Mouse (Mus musculus): ENCODE results near the gene Lrrfip1. TPM values are rescaled to one million over a fixed set of nuclear protein-coding genes. Genes with fewer than 3 reads are reported as not detected.
A peak's percentile ranks its signal among the peaks of the same experiment; 100 is the strongest.

The Lrrfip1 gene
- polyA plus RNA-seq, 1 experiment = 13.8 TPM

GRCm38 (mm10) chr1:91064903-91065525, 66.5 kb downstream of the Lrrfip1 start:
- no peak overlapping the region for H3K4me3 ChIP-seq (ENCODE audit: insufficient read depth, low read depth, low read length)
- peaks cover 56% of the 10 kb centered on the region for H3K4me1 ChIP-seq (ENCODE audit: control insufficient read depth, insufficient read depth, insufficient read length, low read length)
- peak overlapping the region; percentile 22; the same call in 1 of the 2 replicates for H3K27ac ChIP-seq (replicated peaks; ENCODE audit: low read depth, low read length)

DNA sequence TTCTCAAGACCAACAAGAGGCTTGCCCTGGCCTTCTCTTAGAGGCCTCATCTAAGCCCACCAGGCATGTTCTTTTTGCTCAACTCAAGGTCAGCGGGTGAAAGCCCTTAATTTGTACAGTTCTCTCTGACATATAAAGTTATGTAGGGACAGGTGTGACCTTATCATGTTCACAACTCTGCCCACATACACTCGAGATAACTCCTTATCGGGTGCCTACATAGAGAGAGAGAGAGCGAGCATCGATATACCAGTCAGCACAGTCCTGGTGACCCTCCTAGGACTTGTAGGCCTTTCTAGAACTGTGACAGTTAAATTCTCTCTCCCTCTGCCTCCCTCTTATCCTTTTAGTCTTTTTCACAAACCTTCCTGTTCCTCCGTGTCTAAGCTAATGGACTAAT, 67.5 kb downstream of the Lrrfip1 start:
- Histone ChIP-seq H3K4me3 (ENCODE audit: insufficient read depth, low read depth, low read length) (no peak overlapping the region), H3K4me1 (ENCODE audit: control insufficient read depth, insufficient read depth, insufficient read length, low read length) (peaks cover 50% of the 10 kb centered on the region), H3K27ac (replicated peaks; ENCODE audit: low read depth, low read length) (no peak overlapping the region)

GRCm38 (mm10) chr1:91066599-91066998, 68.1 kb downstream of the Lrrfip1 start:
- H3K4me1 ChIP-seq (ENCODE audit: control insufficient read depth, insufficient read depth, insufficient read length, low read length) = peaks cover 45% of the 10 kb centered on the region
- no peak overlapping the region for H3K4me3 ChIP-seq (ENCODE audit: insufficient read depth, low read depth, low read length)
- no peak overlapping the region for H3K27ac ChIP-seq (replicated peaks; ENCODE audit: low read depth, low read length)

DNA sequence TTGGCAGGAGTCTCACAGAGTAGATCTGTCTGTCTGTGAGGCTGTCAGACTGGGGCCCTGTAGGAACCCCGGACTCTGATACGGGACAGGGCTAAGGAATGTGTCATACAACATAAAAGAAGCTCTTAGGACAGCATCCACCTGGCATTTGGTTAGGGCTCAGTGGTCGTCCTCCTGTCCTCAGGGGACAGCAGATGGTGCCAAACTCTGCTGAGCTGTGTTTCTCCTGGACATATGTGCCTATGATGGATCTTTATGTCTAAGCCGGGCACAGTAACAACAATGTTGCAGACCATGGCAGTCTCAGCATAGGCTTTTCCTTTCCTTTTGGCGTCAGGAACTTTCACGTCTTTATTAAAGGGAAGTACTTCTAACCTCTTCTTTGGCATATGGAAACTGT, 69.2 kb downstream of the Lrrfip1 start:
- peaks cover 34% of the 10 kb centered on the region for H3K4me1 ChIP-seq (ENCODE audit: control insufficient read depth, insufficient read depth, insufficient read length, low read length)
- no peak overlapping the region for H3K27ac ChIP-seq (replicated peaks; ENCODE audit: low read depth, low read length)
- no peak overlapping the region for H3K4me3 ChIP-seq (ENCODE audit: insufficient read depth, low read depth, low read length)

DNA sequence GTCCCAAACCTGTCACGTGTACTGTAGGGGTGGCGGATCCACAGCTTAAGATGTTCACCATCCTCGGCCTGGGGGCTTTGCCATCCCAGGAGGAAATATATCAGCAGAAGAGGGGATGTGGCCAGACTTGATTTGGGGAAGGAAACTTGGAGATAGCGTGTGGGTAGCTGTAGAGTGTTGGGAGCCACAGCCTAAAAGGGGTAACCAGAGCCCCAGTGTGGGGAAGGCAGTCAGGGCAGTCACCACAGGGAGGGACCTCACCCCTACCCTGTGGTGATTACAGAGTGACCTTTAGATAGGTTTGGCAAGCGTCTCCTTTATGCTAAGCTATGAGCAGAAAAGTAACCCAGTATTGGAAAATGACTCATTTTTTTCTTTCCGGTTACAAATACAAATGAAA, 71.0 kb downstream of the Lrrfip1 start:
- Histone ChIP-seq H3K27ac (replicated peaks; ENCODE audit: low read depth, low read length) (no peak overlapping the region), H3K4me1 (ENCODE audit: control insufficient read depth, insufficient read depth, insufficient read length, low read length) (peaks cover 20% of the 10 kb centered on the region), H3K4me3 (ENCODE audit: insufficient read depth, low read depth, low read length) (no peak overlapping the region)

- no peak overlapping the region for H3K27ac ChIP-seq (replicated peaks; ENCODE audit: low read depth, low read length)
- peaks cover 10% of the 10 kb centered on the region for H3K4me1 ChIP-seq (ENCODE audit: control insufficient read depth, insufficient read depth, insufficient read length, low read length)
- H3K4me3 ChIP-seq (ENCODE audit: insufficient read depth, low read depth, low read length) = no peak overlapping the region
These were observed 72.0 kb downstream of the Lrrfip1 start for GRCm38 (mm10) chr1:91070547-91070946.

GRCm38 (mm10) chr1:91071671-91072290, 73.2 kb downstream of the Lrrfip1 start:
- no peak overlapping the region for H3K27ac ChIP-seq (replicated peaks; ENCODE audit: low read depth, low read length)
- peaks cover 3% of the 10 kb centered on the region; the same call in 1 of the 2 replicates for H3K4me1 ChIP-seq (ENCODE audit: control insufficient read depth, insufficient read depth, insufficient read length, low read length)
- H3K4me3 ChIP-seq (ENCODE audit: insufficient read depth, low read depth, low read length) = no peak overlapping the region

DNA sequence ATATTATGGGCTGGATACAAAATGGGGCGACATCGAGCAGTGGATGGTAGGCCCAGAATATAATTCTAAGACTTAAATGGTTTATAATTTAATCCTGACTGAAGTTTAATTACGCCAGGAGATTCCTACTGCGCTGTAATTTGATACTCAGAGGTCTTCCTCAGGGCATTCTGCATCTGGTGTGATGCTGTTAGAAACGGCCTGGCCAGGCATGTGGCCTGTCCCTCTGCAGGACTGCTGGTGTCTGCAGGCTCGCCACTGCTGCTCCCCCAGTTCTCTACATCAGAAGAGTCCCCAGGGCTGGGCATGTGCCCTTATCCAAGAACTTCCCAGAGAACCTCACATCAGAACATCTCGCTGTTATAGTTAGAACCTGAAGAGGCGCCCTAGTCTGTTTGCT, 78.4 kb downstream of the Lrrfip1 start:
- Histone ChIP-seq H3K4me1 (ENCODE audit: control insufficient read depth, insufficient read depth, insufficient read length, low read length) (no peaks in the 10 kb centered on the region), H3K4me3 (ENCODE audit: insufficient read depth, low read depth, low read length) (no peak overlapping the region), H3K27ac (replicated peaks; ENCODE audit: low read depth, low read length) (no peak overlapping the region)

DNA sequence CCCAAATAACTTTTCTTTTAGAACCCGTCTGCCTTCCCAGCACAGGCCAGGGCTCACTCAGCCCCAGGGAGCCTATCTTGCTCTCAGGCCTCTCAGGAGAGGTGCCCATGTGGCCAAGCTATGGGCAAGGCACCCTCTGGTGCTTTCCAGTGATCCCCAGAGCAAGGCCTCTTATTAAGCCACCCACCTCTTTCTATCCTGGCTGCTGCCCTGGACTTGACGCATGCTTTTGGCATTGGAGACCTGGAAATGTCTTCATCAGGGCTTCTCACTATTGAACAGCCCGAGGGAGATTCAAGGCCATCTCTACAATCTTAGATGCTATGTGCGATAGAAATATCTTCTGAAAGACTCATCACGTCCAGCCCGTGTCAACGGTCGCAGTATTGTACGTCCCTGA, 78.9 kb downstream of the Lrrfip1 start:
- H3K4me1 ChIP-seq (ENCODE audit: control insufficient read depth, insufficient read depth, insufficient read length, low read length) = no peaks in the 10 kb centered on the region

DNA sequence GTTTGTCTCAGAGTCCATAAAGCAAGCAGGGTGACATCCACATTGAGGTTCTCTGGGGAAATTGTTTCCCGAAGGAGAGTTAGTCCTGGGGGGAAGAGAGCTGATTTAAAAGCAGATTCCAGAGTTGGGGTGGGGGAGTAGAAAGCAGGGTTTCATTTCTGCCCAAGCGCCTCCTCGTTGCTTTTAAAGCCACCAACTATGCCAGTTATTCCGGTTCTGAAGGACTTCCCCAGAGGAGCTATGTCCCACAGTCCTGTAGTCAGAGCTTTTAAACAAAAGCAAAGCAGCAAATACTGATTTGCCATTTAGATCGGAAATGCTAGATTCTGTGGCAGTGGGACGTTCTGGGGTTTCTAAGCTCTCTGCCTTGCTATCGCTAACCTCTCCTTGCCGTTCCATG, 79.4 kb downstream of the Lrrfip1 start:
- H3K27ac ChIP-seq (replicated peaks; ENCODE audit: low read depth, low read length) = no peak overlapping the region
- no peaks in the 10 kb centered on the region; the same call in 1 of the 2 replicates for H3K4me1 ChIP-seq (ENCODE audit: control insufficient read depth, insufficient read depth, insufficient read length, low read length)
- H3K4me3 ChIP-seq (ENCODE audit: insufficient read depth, low read depth, low read length) = no peak overlapping the region

More for the DNA sequence above, 78.9 kb downstream of the Lrrfip1 start:
- Histone ChIP-seq H3K4me3 (ENCODE audit: insufficient read depth, low read depth, low read length) (no peak overlapping the region), H3K27ac (replicated peaks; ENCODE audit: low read depth, low read length) (no peak overlapping the region)

GRCm38 (mm10) chr1:91079740-91080422, 81.3 kb downstream of the Lrrfip1 start:
- no peak overlapping the region for H3K4me3 ChIP-seq (ENCODE audit: insufficient read depth, low read depth, low read length)
- no peaks in the 10 kb centered on the region; the same call in 1 of the 2 replicates for H3K4me1 ChIP-seq (ENCODE audit: control insufficient read depth, insufficient read depth, insufficient read length, low read length)
- H3K27ac ChIP-seq (replicated peaks; ENCODE audit: low read depth, low read length) = no peak overlapping the region

GRCm38 (mm10) chr1:91080423-91080749, 81.8 kb downstream of the Lrrfip1 start:
- no peaks in the 10 kb centered on the region; the same call in 1 of the 2 replicates for H3K4me1 ChIP-seq (ENCODE audit: control insufficient read depth, insufficient read depth, insufficient read length, low read length)

DNA sequence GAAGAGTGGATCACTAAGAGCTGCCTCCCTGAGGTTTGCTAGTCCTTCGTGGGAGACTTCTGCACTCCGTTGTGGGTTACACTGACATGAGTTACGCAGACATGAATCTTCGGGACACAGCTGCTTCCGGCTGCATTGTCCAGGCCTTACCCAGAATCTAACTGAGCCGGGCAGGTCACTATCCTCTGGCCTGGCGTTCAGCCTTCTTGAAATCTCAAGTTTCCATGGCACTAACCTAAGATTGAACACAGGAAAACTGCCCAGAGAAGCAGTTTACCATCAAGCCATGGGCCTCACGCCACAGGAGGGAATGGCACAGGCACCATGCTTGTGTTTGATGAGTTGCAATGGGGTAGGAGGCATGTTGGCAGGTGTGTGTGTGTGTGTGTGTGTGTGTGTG, 85.8 kb downstream of the Lrrfip1 start:
- no peak overlapping the region for H3K4me3 ChIP-seq (ENCODE audit: insufficient read depth, low read depth, low read length)
- H3K27ac ChIP-seq (replicated peaks; ENCODE audit: low read depth, low read length) = no peak overlapping the region
- peaks cover 13% of the 10 kb centered on the region for H3K4me1 ChIP-seq (ENCODE audit: control insufficient read depth, insufficient read depth, insufficient read length, low read length)

More at GRCm38 (mm10) chr1:91080423-91080749, 81.8 kb downstream of the Lrrfip1 start:
- Histone ChIP-seq H3K27ac (replicated peaks; ENCODE audit: low read depth, low read length) (no peak overlapping the region), H3K4me3 (ENCODE audit: insufficient read depth, low read depth, low read length) (no peak overlapping the region)

DNA sequence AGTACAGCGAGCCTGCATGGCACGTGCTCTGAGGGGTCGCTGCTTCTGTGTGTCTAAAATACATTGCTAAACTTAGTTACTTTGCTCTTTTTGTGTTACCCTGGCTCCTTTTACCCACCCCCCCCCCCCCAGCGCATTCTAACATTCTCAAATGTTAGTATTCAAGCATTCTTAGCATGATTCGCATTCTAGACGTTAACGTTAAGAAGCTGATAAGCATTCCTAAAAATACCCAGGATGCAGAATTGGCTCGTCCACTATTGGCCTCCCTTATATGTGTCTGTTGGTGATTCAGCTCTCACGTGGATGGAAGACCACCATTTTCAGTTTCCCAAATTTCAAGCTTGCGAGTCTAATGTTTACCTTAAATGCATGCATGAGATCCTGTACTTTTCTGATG, 86.5 kb downstream of the Lrrfip1 start:
- Histone ChIP-seq H3K4me1 (ENCODE audit: control insufficient read depth, insufficient read depth, insufficient read length, low read length) (peaks cover 14% of the 10 kb centered on the region), H3K27ac (replicated peaks; ENCODE audit: low read depth, low read length) (no peak overlapping the region)

GRCm38 (mm10) chr1:91085686-91086085, 87.1 kb downstream of the Lrrfip1 start:
- Histone ChIP-seq H3K27ac (replicated peaks; ENCODE audit: low read depth, low read length) (no peak overlapping the region), H3K4me3 (ENCODE audit: insufficient read depth, low read depth, low read length) (no peak overlapping the region), H3K4me1 (ENCODE audit: control insufficient read depth, insufficient read depth, insufficient read length, low read length) (peaks cover 18% of the 10 kb centered on the region)

More for the DNA sequence above, 86.5 kb downstream of the Lrrfip1 start:
- no peak overlapping the region for H3K4me3 ChIP-seq (ENCODE audit: insufficient read depth, low read depth, low read length)

DNA sequence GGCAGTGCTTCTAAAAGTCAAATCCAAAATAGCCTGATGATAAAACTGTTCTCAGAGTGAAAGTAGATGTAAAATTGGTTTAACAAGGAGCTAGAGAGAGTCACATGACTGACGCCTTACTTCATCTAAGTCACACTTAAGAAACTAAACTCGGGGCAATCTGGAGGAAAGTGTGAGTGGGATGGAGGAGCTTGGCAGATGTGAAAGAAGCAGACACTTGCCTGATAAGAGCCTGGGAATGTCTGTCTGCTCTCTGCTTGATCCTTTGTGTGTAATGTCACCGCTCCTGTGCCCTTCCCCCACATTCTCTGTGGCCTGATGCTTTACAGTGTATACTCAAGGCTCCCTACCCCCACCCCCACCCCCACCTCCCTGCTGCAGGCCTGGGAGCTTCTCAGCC, 87.8 kb downstream of the Lrrfip1 start:
- peaks cover 20% of the 10 kb centered on the region for H3K4me1 ChIP-seq (ENCODE audit: control insufficient read depth, insufficient read depth, insufficient read length, low read length)
- no peak overlapping the region for H3K27ac ChIP-seq (replicated peaks; ENCODE audit: low read depth, low read length)
- H3K4me3 ChIP-seq (ENCODE audit: insufficient read depth, low read depth, low read length) = no peak overlapping the region
